Mouse (Mus musculus) forebrain, postnatal 0 days (tissue): ENCODE measurements around the gene Kcnab1. TPM values are rescaled to one million over a fixed set of nuclear protein-coding genes. Genes with fewer than 3 reads are reported as not detected.

Source experiments
- ATAC-seq: fragments of 200-750 bp; cut with Nextera tagmentation; 2 replicates; pipeline ENCODE4 v1.8.0; 2017; ENCODE audit warnings: mild to moderate bottlenecking, moderate library complexity
- DNase-seq: peaks from one replicate; pipeline ENCODE4 v3.0.0-alpha.2; 2015
- H3K27ac ChIP-seq: fragments of 300-500 bp; sonication (generic); 2 replicates; pipeline ENCODE4 v1.5.1; 2014; ENCODE audit warnings: low read depth, mild to moderate bottlenecking, antibody characterized with exemption, low read length, moderate library complexity, mixed read lengths
- H3K27me3 ChIP-seq: fragments of 300-500 bp; sonication (generic); 2 replicates; pipeline ENCODE4 v1.6.1; 2014; ENCODE audit warnings: mild to moderate bottlenecking, low read length, mixed read lengths; ENCODE audit not compliant: insufficient read depth
- H3K36me3 ChIP-seq: fragments of 300-500 bp; sonication (generic); 2 replicates; pipeline ENCODE4 v1.6.1; 2014; ENCODE audit warnings: mild to moderate bottlenecking, moderate library complexity; ENCODE audit not compliant: insufficient read depth
- H3K4me1 ChIP-seq: fragments of 300-500 bp; sonication (generic); 2 replicates; pipeline ENCODE4 v1.6.1; 2014; ENCODE audit warnings: antibody characterized with exemption; ENCODE audit not compliant: insufficient read depth
- H3K4me2 ChIP-seq: fragments of 300-500 bp; sonication (generic); 2 replicates; pipeline ENCODE4 v1.6.1; 2014; ENCODE audit warnings: low read depth, mild to moderate bottlenecking, moderate library complexity
- H3K4me3 ChIP-seq: fragments of 300-500 bp; sonication (generic); 2 replicates; pipeline ENCODE4 v1.5.1; 2014; ENCODE audit warnings: low read depth, low read length, mixed read lengths
- H3K9ac ChIP-seq: fragments of 300-500 bp; sonication (generic); 2 replicates; pipeline ENCODE4 v1.6.1; 2014; ENCODE audit warnings: mild to moderate bottlenecking
- H3K9me3 ChIP-seq: fragments of 300-500 bp; sonication (generic); 2 replicates; pipeline ENCODE4 v1.6.1; 2016; ENCODE audit warnings: low read length
- CTCF ChIP-seq: sonication (generic); IDR thresholded peaks from 2 replicates; pipeline ENCODE4 v1.5.1; 2016; ENCODE audit warnings: antibody characterized with exemption, control low read depth, low read depth
- WGBS: fragments of 180-500 bp; shearing (Covaris S2); extraction: QIAGEN DNeasy Blood & Tissue Kit; methylation state at CpG from one replicate; pipeline ENCODE4 v1.1.7; 2014; 5-methylcytosine and 5-hydroxymethylcytosine counted together
- polyA plus RNA-seq: library from polyadenylated mRNA; unstranded; fragments of >200 nt; fragmentation: Nextera tagmentation; extraction: Ambion mirVana; gene quantifications from 2 replicates; pipeline ENCODE4 v1.2.1, GENCODE M21; 2015
- total RNA-seq: library from RNA; depleted of rRNA; stranded (reverse); fragments of >200 nt; gene quantifications from 2 replicates; pipeline ENCODE4 v1.2.3, GENCODE M21; 2014

The Kcnab1 gene
- total and polyA plus RNA-seq, 2 experiments from 2014 or later, result 7.3 to 10.9 TPM

DNA sequence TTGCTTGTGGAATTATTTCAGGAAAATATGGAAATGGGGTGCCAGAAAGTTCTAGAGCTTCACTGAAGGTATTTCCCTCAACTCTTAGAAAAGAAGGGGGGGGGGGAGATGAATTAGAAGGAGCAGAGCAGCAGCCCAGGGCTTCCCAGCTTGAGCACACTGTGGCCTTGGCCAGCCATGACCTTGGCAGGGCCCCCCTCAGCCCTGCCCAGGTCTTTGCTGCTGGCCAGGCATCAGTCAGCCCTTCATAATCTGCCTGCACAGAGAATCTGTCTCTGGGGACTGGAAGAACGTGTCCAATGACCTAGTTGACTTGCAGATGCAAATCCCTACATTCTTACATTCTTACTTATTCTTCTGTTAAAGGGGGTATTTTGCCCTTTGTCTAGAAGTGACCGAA is 249.1 kb downstream of the Kcnab1 start:
- ATAC-seq, result no peak
- DNase-seq, result no peak
- WGBS, result 33% methylated on average over 2 of the region's 2 CpGs

DNA sequence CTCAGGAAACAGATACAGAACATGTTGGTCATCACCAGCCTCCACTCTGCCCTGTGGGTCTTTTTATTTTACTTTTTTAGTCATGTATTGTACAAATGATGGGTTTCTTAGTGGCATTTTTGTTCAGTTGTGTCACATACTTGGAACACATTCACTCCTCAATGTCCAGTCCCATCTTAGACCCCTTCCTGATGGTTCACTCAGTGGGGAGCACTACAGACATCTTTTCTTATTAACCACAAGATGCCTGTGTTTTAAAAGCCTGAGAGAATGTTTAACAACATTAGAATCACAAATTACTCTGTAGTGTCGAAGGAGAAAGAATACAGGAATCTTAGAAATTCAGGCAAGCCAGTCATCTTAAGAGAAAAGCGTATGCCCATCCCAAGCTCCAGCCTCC is 249.7 kb downstream of the Kcnab1 start:
- Histone ChIP-seq H3K9ac (no peak overlapping the region), H3K4me2 (no peak overlapping the region), H3K27ac (no peak overlapping the region), H3K27me3 (no peaks in the 10 kb centered on the region), H3K4me1 (no peaks in the 10 kb centered on the region), H3K4me3 (no peak overlapping the region), H3K36me3 (no peaks in the 10 kb centered on the region; the same call in 1 of the 2 replicates), H3K9me3 (no peaks in the 10 kb centered on the region)
- TF ChIP-seq CTCF, result no peak
- DNase-seq (no peak), ATAC-seq (no peak)
- WGBS, result 45% methylated on average over 2 of the region's 2 CpGs

More for the DNA sequence above, 249.1 kb downstream of the Kcnab1 start:
- Histone ChIP-seq H3K9ac (no peak overlapping the region), H3K27me3 (no peaks in the 10 kb centered on the region), H3K4me2 (no peak overlapping the region), H3K4me3 (no peak overlapping the region), H3K36me3 (no peaks in the 10 kb centered on the region; the same call in 1 of the 2 replicates), H3K27ac (no peak overlapping the region), H3K9me3 (no peaks in the 10 kb centered on the region), H3K4me1 (no peaks in the 10 kb centered on the region)
- no peak for TF ChIP-seq CTCF

GRCm38 (mm10) chr3:65360163-65360969 is 251.2 kb downstream of the Kcnab1 start:
- ATAC-seq (peak; percentile 41), DNase-seq (no peak)
- no peak overlapping the region for H3K9ac ChIP-seq
- H3K36me3 ChIP-seq, result peaks cover 5% of the 10 kb centered on the region
- H3K4me2 ChIP-seq, result no peak overlapping the region
- H3K4me3 ChIP-seq, result no peak overlapping the region
- no peak for TF ChIP-seq CTCF
- no peaks in the 10 kb centered on the region for H3K27me3 ChIP-seq
- no peaks in the 10 kb centered on the region for H3K4me1 ChIP-seq
- 80% methylated on average over 8 of the region's 8 CpGs for WGBS
- no peak overlapping the region for H3K27ac ChIP-seq
- no peaks in the 10 kb centered on the region for H3K9me3 ChIP-seq

DNA sequence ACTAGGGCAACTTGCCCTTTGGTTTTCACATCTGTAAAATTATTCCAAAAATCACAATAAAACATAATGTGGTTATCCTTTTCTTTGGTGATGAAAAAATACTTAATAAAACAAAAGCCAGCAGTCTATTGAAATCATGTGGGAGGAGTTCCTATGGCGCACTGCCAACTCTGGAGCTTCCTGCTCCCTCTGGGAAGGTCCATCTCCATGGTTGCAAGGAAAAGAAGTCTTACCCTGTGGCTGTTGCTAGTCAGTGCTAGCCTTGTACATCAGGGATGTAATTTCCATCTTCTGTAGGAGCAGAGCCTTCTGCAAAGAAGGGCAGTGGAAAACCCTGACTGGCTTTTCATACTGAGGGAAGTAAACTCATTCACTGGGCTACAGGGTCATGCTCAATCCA is 254.3 kb downstream of the Kcnab1 start:
- Histone ChIP-seq H3K9ac (no peak overlapping the region), H3K4me1 (no peaks in the 10 kb centered on the region), H3K4me3 (no peak overlapping the region), H3K4me2 (no peak overlapping the region), H3K9me3 (no peaks in the 10 kb centered on the region), H3K27ac (no peak overlapping the region), H3K36me3 (peaks cover 9% of the 10 kb centered on the region), H3K27me3 (no peaks in the 10 kb centered on the region)
- TF ChIP-seq CTCF, result no peak
- no peak for ATAC-seq
- 83% methylated on average over 1 of the region's 1 CpGs for WGBS
- DNase-seq, result no peak

GRCm38 (mm10) chr3:65365184-65365583 is 256.0 kb downstream of the Kcnab1 start:
- WGBS, result 81% methylated on average over 6 of the region's 6 CpGs

GRCm38 (mm10) chr3:65365921-65366710 is 256.9 kb downstream of the Kcnab1 start:
- H3K4me2 ChIP-seq, result no peak overlapping the region
- DNase-seq (no peak), ATAC-seq (no peak)
- TF ChIP-seq CTCF, result no peak
- no peak overlapping the region for H3K4me3 ChIP-seq
- H3K36me3 ChIP-seq, result peaks cover 11% of the 10 kb centered on the region
- H3K27ac ChIP-seq, result no peak overlapping the region
- H3K9me3 ChIP-seq, result no peaks in the 10 kb centered on the region
- no peaks in the 10 kb centered on the region for H3K4me1 ChIP-seq
- no peak overlapping the region for H3K9ac ChIP-seq
- WGBS, result 93% methylated on average over 10 of the region's 10 CpGs
- no peaks in the 10 kb centered on the region for H3K27me3 ChIP-seq

More at GRCm38 (mm10) chr3:65365184-65365583, 256.0 kb downstream of the Kcnab1 start:
- Histone ChIP-seq H3K27ac (no peak overlapping the region), H3K9ac (no peak overlapping the region), H3K4me2 (no peak overlapping the region), H3K9me3 (no peaks in the 10 kb centered on the region), H3K27me3 (no peaks in the 10 kb centered on the region), H3K36me3 (peaks cover 11% of the 10 kb centered on the region), H3K4me1 (no peaks in the 10 kb centered on the region), H3K4me3 (no peak overlapping the region)
- TF ChIP-seq CTCF, result no peak
- ATAC-seq, result no peak
- DNase-seq, result no peak

- Histone ChIP-seq H3K27me3 (no peaks in the 10 kb centered on the region), H3K36me3 (peaks cover 22% of the 10 kb centered on the region), H3K9ac (no peak overlapping the region), H3K9me3 (no peaks in the 10 kb centered on the region), H3K4me1 (no peaks in the 10 kb centered on the region), H3K4me2 (no peak overlapping the region), H3K4me3 (no peak overlapping the region), H3K27ac (no peak overlapping the region)
- TF ChIP-seq CTCF, result no peak
- no peak for DNase-seq
- 68% methylated on average over 4 of the region's 4 CpGs for WGBS
- ATAC-seq, result no peak
Measured at GRCm38 (mm10) chr3:65367944-65368343, 258.8 kb downstream of the Kcnab1 start.
